Mouse (Mus musculus): ENCODE measurements around the gene Lmtk2. TPM values are rescaled to one million over a fixed set of nuclear protein-coding genes. Genes with fewer than 3 reads are reported as not detected.

The Lmtk2 gene
- total RNA-seq, 2 experiments from 2014 or later: 23.1 to 23.9 TPM

- no peak for ATAC-seq (replicated peaks; ENCODE audit: low FRiP score, poor library complexity, severe bottlenecking)
Observed at GRCm38 (mm10) chr5:144203398-144203959, 103.2 kb downstream of the Lmtk2 start.

DNA sequence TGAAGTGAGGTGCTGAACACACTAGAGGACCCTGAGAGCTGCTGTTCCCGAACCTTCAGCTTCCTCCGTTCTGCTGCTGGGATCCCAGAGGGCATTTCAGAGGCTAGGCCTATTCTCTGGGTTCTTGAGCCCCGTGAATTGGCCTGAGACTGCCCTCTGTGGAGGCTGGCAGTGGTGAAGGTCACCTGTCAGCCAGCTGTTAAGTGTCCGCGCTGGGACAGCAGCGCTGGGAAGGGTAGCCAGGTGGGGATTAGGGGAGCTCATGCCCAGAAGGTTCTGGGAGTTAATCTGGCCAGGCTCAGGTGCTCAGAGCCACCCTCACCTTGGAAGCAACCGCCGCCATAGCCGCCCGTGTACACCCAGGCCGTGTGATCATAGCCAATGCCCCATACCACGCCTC lies 104.1 kb downstream of the Lmtk2 start:
- ATAC-seq (replicated peaks; ENCODE audit: low FRiP score, poor library complexity, severe bottlenecking): no peak

DNA sequence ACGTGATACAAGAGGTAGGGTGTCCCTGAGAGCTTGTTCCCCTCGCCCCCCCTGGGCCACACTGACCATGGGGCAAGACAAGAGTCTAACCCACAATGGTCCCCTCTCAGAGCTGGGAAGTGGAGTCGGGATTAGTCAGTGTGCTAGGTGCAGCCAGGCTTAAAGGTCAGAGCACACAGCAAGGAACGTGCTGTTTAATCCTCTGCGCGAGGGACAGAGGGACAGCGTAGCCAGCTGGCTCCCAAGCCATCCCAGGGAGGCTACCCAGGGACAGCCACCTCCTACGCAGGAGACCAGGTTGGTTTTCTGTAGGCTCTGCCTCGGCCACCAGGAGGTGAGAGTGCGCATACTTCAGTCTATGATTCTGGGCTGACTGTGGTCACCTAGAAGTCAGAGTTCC lies 104.7 kb downstream of the Lmtk2 start:
- no peak for ATAC-seq (replicated peaks; ENCODE audit: low FRiP score, poor library complexity, severe bottlenecking)

GRCm38 (mm10) chr5:144206069-144206468 lies 105.8 kb downstream of the Lmtk2 start:
- ATAC-seq (replicated peaks; ENCODE audit: low FRiP score, poor library complexity, severe bottlenecking): no peak

DNA sequence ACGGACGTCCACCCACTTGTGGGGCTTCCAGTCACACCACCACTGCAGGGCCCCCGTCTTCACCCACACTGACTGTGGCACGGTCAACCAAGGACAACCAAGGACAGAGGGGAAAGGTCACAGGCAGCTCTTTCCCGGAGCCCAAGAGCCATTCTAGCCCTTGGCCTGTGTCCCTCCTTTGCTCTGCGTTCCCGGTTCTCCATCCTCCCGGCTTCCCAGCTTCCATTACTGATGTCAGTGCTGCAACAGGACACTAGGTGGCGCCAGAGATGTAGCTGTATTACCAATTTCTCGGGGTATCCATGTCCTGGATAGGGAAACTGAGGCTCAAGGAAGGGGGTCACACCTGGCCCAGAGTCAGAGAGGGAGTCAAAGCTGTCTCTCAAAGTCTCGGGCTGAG lies 107.2 kb downstream of the Lmtk2 start:
- ATAC-seq (replicated peaks; ENCODE audit: low FRiP score, poor library complexity, severe bottlenecking): 0 out of 2 replicates have a peak, but pooled peaks have one; percentile 16

DNA sequence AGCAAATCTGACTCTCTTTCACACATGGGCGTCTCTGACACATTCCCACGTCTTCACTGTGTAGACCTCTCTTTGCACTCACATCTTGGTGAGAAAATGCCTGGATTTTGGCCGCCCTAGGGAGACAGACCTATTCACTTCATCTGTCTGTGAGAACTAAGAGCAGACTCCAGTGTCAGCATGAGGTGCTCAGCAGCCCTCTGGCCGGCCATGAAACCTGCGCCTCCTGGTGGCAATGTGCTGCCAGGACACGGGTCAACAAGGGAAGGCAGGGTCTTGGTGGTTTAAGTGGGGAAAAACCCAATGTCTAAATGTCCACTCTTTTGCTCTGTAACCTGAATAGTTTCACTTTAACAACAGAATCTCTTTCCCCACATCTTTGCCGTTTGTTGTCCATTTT lies 114.2 kb downstream of the Lmtk2 start:
- ATAC-seq (replicated peaks; ENCODE audit: low FRiP score, poor library complexity, severe bottlenecking): 0 out of 2 replicates have a peak, but pooled peaks have one; percentile 62

- ATAC-seq (replicated peaks; ENCODE audit: low FRiP score, poor library complexity, severe bottlenecking): no peak
Observed at GRCm38 (mm10) chr5:144215992-144216391, 115.8 kb downstream of the Lmtk2 start.

DNA sequence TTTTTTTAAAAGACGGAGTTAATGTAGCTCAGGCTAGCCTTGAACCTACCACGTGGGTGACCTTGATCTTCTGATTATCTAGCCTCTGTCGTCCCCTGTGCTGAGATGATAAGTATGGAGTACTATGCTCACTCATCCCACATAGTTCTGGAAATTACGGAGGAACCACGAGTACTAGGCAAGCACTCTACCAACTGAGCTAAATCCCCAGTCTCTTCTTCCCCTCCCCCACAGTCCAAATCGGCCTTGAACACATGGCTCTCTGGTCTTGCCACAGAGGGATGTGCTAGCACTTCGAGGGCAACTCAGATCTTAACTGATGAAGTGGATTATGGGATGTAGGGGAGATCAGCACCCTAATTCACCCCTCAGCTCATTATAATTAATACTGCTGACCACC lies 117.8 kb downstream of the Lmtk2 start:
- no peak for ATAC-seq (replicated peaks; ENCODE audit: low FRiP score, poor library complexity, severe bottlenecking)

DNA sequence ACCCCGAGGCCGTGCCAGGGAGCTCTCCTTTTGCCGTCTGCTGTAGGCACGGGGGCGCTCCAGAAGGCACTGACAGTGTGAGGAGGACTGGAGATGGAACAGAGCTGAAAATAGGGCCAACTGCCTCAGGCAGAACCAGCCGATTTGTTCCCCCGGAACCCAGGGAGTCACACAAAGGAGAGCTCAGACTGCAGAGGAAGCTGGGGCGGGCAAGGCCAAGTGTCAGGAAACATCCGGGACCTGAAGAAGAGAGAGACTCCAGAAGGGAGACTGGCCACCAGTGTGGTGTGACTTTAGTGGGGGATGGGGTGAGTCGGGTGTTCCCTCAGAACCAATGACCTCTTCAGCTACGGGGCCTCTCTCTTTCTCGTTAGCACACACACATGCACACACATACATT lies 119.1 kb downstream of the Lmtk2 start:
- no peak for ATAC-seq (replicated peaks; ENCODE audit: low FRiP score, poor library complexity, severe bottlenecking)

GRCm38 (mm10) chr5:144219936-144220335 lies 119.7 kb downstream of the Lmtk2 start:
- no peak for ATAC-seq (replicated peaks; ENCODE audit: low FRiP score, poor library complexity, severe bottlenecking)

DNA sequence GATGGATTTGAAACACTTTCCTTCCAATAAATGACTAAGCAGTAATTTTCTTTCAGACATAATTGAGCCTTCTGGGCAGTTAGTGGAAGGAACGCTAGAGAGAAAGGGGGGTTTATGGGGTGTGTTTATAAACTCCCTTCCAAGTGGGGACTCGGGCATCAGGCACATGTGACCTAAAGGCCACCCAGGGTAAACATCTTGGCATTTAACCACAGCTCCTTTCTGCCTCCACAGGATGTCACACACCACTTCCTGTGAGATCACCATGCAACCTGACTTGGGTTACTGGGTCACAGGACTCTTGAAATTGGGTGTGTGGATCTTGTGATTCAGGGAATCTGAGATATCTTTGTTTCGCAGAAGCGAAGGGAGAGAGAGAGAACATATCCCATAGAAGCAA lies 121.1 kb downstream of the Lmtk2 start:
- ATAC-seq (replicated peaks; ENCODE audit: low FRiP score, poor library complexity, severe bottlenecking): no peak

- ATAC-seq (replicated peaks; ENCODE audit: low FRiP score, poor library complexity, severe bottlenecking): no peak
Observed at GRCm38 (mm10) chr5:144222811-144223502, 122.7 kb downstream of the Lmtk2 start.

GRCm38 (mm10) chr5:144223503-144223862 lies 123.2 kb downstream of the Lmtk2 start, which contains the start of gene Tecpr1:
TSS of gene Tecpr1 (minus strand) at chr5:144223615.
- peak; percentile 96 for ATAC-seq (replicated peaks; ENCODE audit: low FRiP score, poor library complexity, severe bottlenecking)

GRCm38 (mm10) chr5:144223899-144224816 lies 123.9 kb downstream of the Lmtk2 start:
- no peak for ATAC-seq (replicated peaks; ENCODE audit: low FRiP score, poor library complexity, severe bottlenecking)

DNA sequence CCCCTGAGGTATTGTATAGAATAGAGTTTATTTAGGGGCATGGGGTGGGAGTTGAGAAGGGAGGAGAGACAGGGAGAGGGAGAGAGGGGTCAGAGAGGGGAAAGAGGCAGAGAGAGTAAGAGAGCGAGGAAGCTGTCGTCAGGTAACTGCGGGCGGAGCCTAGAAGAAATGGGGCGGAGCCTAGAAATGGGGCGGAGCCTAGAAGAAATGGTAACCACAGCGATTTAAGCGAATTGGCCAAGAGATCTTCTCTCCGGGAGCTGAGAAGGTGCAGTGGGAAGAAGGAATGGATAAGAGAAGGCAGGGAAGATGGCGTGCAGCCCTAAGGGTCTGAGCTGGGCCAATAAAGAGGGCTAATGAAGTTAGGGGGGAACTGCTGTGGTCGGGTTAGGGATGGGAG lies 126.0 kb downstream of the Lmtk2 start:
- no peak for ATAC-seq (replicated peaks; ENCODE audit: low FRiP score, poor library complexity, severe bottlenecking)

GRCm38 (mm10) chr5:144230216-144230615 lies 130.0 kb downstream of the Lmtk2 start:
- ATAC-seq (replicated peaks; ENCODE audit: low FRiP score, poor library complexity, severe bottlenecking): no peak

DNA sequence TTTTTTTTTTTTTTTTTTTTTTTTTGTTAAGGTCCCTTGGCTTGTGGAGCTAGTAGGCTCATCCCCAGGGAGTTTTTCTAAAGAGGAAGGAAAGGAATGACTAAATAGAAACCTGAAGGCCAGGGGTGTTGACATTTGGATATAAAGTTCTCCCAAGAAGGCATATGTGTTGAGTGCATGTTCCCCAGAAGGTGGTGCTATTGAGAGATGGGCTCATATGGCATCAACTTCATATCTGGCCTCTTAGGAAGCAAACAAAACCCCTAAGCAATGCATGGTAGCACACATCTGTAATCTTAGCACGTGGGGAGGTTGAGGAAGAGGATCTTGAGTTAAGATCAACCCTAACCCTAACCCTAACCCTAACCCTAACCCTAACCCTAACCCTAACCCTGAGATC lies 131.2 kb downstream of the Lmtk2 start:
- no peak for ATAC-seq (replicated peaks; ENCODE audit: low FRiP score, poor library complexity, severe bottlenecking)

- ATAC-seq (replicated peaks; ENCODE audit: low FRiP score, poor library complexity, severe bottlenecking): no peak
Observed at GRCm38 (mm10) chr5:144232531-144232930, 132.3 kb downstream of the Lmtk2 start.

DNA sequence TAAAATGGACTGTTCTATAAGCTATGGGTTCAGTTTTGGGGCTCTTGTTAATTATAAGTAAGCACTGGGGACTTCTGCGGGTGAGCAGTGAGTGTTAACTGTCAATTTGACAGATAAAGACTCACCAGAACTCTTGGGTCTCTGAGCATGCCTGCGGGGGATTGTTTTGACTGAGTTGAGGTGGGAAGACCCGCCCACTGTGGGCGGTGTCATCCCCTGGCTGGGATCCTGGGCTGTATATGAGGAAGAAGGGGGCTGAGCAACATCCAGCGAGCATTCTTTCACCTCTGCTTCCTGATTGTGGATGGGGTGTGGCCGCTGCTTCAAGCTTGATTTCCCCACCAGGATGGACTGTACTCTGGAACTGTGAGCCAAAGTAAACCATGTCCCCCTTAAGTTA lies 134.0 kb downstream of the Lmtk2 start:
- ATAC-seq (replicated peaks; ENCODE audit: low FRiP score, poor library complexity, severe bottlenecking): no peak

GRCm38 (mm10) chr5:144234714-144235113 lies 134.5 kb downstream of the Lmtk2 start:
- no peak for ATAC-seq (replicated peaks; ENCODE audit: low FRiP score, poor library complexity, severe bottlenecking)
